Mouse (Mus musculus) lung, postnatal 0 days (tissue): Measurements from ENCODE around the gene Slc6a6.

Experiments
- CTCF ChIP-seq: IDR thresholded peaks from 2 replicates; pipeline ENCODE4 v1.5.1; 2016; ENCODE audit warnings: antibody characterized with exemption, mild to moderate bottlenecking
- EP300 ChIP-seq: IDR thresholded peaks from 2 replicates; pipeline ENCODE4 v1.6.1; 2016; ENCODE audit warnings: antibody characterized with exemption, mild to moderate bottlenecking, control low read depth

- TF ChIP-seq CTCF (no peak), EP300 (no peak)
Observed at GRCm38 (mm10) chr6:91718067-91718466, 34.2 kb downstream of the Slc6a6 start.
